Mouse (Mus musculus) fibroblast of lung, adult 2 months (primary cell): ENCODE measurements around the gene Kif1bp.
"Not testable (repeated sequence)": the region's sequence is repeated elsewhere in the genome, so short reads cannot be mapped to it uniquely, and the experiment has no call there.

Experiments used
- DNase-seq: peaks from one replicate; pipeline ENCODE4 v3.0.0-alpha.2; 2011; ENCODE audit warnings: low read depth

Kif1bp gene

GRCm38 (mm10) chr10:62509032-62509656 is 69.1 kb downstream of the Kif1bp start:
- DNase-seq: no peak

DNA sequence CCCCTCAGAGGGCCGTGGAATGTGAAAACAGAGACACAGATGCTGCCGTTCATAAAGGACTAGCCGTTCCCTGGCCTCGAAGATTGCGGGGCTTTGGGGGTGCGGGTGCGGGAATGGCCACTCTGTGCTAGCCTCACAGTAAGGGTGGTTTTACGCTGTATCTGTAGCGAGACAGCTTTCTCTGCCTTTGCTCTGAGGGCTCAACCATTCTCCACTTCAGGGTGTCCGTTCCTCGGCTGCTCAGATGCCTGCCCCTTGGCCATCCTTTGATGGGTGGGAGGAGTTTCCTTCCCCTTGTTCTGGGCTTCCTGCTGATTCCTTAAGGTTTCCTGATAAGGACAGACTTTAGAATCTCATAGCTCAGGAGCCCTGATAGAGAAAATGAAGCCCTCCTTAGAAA is 69.8 kb downstream of the Kif1bp start:
- no peak for DNase-seq

- DNase-seq: no peak
Observed at GRCm38 (mm10) chr10:62507591-62508308, 70.5 kb downstream of the Kif1bp start.

DNA sequence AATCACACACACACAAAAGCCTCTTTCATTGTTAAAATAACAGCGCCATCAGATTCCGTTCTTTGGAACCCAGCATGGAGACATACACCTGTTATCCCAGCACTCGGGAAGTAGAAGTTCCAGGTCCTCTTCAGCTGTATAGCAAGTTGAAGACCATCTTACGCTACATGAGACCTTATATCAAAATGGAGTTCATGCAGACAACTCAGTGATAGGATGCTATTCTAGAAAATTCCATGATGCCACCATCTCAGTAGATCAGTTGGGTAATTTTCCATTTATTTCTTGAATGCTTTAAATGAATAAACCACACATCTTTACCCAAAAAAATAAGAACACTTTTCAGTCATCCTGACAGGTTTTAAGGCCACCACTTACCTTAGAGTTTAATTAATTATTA is 71.2 kb downstream of the Kif1bp start:
- DNase-seq: no peak

DNA sequence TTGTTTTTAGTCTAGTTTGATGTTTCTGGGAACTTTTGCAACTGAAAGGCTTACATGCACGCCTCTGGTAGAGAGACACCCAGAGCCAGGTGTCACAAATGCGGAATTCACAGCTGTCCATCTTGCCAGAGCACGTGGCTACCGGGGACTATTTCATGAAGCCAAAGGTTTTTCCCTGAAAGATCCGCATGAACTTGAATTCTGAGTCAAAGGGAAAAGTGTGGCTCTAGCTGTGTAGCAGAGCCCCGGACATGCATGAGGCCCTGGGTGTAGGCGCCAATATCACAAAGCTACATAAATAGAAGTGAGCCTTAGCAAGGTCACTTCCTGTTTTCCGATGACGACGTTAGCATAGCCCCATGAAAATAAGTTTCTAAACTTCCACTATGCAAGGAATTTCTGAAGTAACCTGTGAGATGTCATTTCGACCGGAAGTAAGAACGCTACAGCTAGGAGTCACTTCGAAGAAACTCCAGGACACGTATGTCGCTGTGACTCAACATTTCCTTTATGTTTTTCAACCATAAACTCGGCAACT is 72.2 kb downstream of the Kif1bp start:
- no peak for DNase-seq

DNA sequence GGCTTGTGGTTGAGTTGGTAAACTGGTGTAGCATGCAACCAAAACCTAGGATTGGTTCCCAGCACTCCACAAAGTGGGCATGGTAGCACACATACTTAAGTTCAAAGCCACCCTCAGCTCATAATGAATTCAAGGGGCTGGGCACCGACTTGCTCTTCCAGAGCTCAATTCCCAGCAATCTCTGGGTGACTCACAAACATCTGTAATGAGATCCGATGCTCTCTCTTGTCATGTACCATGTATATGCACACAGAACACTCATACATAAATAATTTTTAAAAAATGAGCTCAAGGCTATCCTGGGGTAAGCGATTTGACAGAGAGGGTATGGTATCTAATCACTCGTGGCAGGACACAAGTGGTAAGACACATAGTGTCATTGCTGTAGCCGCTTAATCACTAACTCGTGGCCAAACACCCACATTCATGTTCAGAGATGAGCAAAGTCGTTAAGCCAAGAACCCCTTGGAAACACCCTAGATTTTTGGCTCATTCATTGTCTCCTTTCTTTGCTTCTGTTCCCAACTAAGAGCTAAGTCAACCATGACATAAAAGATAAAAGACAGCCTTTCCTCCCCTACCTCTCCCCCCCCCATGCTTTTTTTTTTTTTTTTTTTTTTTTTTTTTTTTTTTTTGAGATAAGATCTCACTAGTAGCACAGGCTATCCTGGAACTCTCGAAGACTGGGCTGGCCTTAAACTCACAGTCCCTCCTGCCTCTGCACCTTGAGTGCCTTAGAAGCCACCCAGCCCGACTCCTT is 72.9 kb downstream of the Kif1bp start:
- DNase-seq: no peak

DNA sequence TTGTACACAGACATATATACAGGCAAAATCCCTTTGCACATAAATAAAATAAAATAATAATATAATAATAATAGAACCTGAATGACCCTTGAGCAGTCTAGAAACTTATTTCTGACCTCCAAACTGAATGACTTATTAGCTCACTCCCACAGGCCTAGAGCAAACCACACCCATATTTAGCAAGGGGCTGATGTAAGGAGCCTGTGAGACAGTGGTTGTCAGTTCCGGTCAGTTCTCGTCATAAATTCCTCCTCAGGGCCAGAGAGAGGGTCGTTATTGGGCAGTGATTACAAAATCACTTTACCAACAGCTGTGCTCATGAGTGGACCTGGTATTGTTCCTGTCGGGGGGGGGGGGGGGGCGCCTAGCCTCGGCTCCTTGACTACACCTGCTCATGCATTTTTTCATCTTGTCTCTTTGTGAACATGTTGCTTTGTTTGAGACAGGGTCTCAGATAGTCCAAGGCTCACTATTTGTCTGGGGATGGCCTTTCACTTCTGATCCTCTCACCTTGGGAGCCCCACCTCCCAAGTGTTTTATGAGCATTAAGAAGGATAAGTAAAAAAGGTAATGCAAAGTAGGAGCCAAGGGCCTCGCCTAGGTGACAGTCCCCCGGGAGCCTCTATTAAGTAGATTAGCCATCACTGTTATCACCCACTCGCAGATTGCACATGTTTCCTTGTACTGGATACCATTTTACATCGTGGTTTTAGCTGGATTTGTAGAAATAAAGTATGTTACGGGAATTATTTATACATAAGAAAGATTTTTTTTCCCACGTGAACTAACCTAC is 74.2 kb downstream of the Kif1bp start:
- no peak for DNase-seq

GRCm38 (mm10) chr10:62503353-62503752 is 74.9 kb downstream of the Kif1bp start:
- no peak for DNase-seq

GRCm38 (mm10) chr10:62501951-62502350 is 76.3 kb downstream of the Kif1bp start:
- no peak for DNase-seq

DNA sequence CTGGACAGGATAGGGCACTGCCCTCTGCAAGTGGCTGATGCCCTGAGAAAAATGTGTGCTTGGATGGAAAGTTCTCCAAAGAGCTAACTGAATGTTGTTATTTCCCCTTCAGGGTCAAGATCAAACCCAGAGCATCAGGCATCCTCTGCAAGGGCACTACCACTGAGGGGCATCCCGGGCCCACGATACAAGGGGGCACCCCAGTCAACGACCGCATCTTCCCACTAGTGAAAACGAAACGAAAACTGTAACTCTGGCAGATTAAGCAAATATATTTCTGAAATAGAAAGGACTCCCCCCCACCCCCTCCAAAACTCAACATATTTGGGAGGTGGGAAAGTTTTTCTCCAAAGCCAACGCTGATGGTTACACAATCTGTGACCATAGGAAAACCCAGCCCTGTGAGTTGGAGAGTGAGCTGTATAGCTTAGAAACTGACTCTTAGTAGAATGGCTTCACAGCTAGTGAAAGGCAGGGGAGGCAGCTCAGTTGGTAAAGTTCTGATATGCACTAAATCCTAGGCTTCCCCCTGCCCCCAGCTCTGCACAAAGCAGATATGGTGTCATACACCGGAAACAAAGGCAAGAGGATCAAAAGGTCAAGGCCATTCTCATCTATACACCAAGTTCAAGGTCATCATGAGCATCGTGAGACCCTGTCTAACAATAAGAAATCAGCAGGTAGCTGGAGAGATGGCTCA is 77.2 kb downstream of the Kif1bp start:
- DNase-seq: no peak

DNA sequence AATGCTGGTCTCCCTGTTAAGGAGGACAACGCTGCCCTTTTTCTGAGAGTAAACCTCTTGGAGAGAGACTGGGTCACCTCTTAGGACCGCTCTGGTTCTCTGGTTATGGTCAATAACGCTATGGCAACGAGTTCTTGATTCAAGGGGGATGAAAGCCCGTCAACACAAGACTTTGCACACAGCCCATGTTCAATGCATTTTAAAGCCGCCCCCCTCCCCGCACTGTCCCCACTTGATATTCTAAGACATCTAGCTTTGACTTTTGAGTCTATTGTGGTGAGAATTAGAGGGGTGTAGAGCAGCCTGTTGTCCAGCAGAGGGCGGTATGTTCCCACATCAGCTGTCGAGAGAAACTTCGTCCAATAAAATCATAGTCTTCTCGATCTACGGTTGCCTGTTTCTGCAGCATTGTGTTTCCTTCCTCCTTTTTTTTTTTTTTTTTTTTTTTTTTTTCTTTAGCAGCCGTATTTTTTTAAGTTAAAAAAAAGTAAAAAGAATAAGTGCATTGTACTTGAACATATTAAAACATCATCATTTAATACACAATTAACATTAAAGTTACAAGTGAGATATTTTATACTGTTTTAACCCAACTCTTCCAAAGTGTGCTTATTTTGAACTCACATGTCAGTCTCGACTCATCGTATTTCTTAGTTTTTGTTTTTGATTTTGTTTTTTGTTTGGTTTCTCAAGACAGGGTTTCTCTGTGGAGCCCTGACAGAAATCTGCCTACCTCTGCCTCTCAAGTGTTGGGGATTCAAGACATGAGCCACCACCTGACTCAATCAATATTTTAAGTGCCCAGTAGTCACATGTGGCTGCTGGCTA is 78.0 kb downstream of the Kif1bp start:
- DNase-seq: no peak

GRCm38 (mm10) chr10:62491681-62492080 is 86.6 kb downstream of the Kif1bp start:
- DNase-seq: not testable (repeated sequence)
